Mouse (Mus musculus) ES-E14 (cell line): ENCODE data around the gene Syngr2.

Source experiments
- CHD2 ChIP-seq: IDR thresholded peaks from 2 replicates; pipeline ENCODE4 v1.6.1; 2014; ENCODE audit warnings: mild to moderate bottlenecking, low read depth, low read length, inconsistent platforms
- HCFC1 ChIP-seq: IDR thresholded peaks from 2 replicates; pipeline ENCODE4 v1.6.1; 2012; ENCODE audit warnings: low read length, inconsistent platforms, borderline replicate concordance; ENCODE audit not compliant: insufficient read depth
- ZC3H11A ChIP-seq: IDR thresholded peaks from 2 replicates; pipeline ENCODE4 v1.6.1; 2012; ENCODE audit warnings: low read depth, mild to moderate bottlenecking, inconsistent platforms, low read length, borderline replicate concordance

DNA sequence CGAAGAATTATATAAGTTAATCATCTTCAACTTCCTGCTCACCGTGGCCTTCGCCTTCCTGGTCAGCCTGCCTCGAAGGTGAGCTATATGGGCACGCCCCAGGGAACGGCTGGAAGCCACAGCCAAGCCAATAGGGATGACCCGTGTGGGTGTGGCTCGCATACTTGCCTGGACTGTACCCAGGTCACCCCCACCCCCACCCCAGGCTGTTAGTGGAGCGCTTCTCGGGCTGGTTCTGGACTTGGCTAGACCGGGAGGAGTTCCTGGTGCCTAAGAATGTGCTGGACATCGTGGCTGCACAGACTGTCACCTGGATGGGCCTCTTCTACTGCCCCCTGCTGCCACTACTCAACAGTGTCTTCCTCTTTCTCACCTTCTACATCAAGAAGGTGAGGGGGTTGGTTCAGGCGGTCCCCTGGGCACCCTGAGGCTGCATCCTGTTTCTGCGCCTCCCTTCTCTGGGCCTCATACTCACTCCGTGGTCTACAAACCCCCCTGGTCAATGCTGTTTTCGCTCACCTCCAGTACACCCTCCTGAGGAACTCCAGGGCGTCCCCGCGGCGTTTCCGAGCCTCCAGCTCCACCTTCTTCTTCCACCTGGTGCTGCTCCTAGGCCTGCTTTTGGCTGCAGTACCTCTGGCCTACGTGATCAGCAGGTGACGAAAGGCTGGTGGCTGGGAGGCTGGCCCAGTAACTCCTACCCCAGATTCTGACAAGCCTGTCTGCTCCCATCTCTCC, 18.6 kb upstream of the Syngr2 start:
- TF ChIP-seq HCFC1: no peak
- no peak for TF ChIP-seq CHD2
- no peak for TF ChIP-seq ZC3H11A
